In genomic region chr9:111551461-111552190, GRCm38 (mm10) we compare ENCODE assay signal across 8 mouse cellular contexts.
A peak's percentile ranks its signal among the peaks of the same experiment; 100 is the strongest.
DNase-seq lines count a peak whose midpoint lies in the region; ATAC-seq and TF ChIP-seq lines count a peak whose summit lies in the region.

No protein-coding gene starts in this region.

- peak; percentile 50; the same call in 1 of the 2 replicates for ATAC-seq in neutrophil, adult 5-6 weeks (ENCODE audit: extremely low read depth, insufficient number of reproducible peaks, low FRiP score, poor library complexity, severe bottlenecking)
- no peak for ATAC-seq in midbrain, embryonic 14.5 days (ENCODE audit: low FRiP score, low TSS enrichment)

- no peaks in the 10 kb centered on the region for H3K36me3 ChIP-seq in heart, adult 2 months (ENCODE audit: control insufficient read depth, insufficient read depth, low read length)
- no peaks in the 10 kb centered on the region for H3K36me3 ChIP-seq in spleen, adult 2 months (ENCODE audit: control insufficient read depth, insufficient read depth, low read length)
- H3K36me3 ChIP-seq in midbrain, embryonic 14.5 days (ENCODE audit: control insufficient read depth, insufficient read depth, low read length), result no peaks in the 10 kb centered on the region

- no peak overlapping the region for H3K4me2 ChIP-seq in midbrain, embryonic 14.5 days (ENCODE audit: low read length)

- no peak for DNase-seq in heart, adult 2 months
- no peak for DNase-seq in heart, postnatal 25 days (ENCODE audit: low spot score)
- peak in 1 of 2 experiments; percentile 18 for DNase-seq in spleen, adult 2 months (ENCODE audit: low read depth in 1 of 2, low spot score in 2 of 2)
- DNase-seq in spleen, adult 12 weeks (ENCODE audit: low spot score), result no peak
- no peak for DNase-seq in layer of hippocampus, adult 11-12 months (ENCODE audit: low spot score)
- no peak for DNase-seq in midbrain, embryonic 14.5 days

- peak; percentile 72 for TF ChIP-seq CTCF in heart, adult 2 months (IDR thresholded peaks at IDR 0.05)
- peak; percentile 60; the same call in 1 of the 2 replicates for TF ChIP-seq CTCF in spleen, adult 2 months (IDR thresholded peaks at IDR 0.05; ENCODE audit: extremely low read depth, insufficient read depth, insufficient read length, insufficient replicate concordance)
- peak; percentile 64 for TF ChIP-seq CTCF in cortical plate, adult 2 months (IDR thresholded peaks at IDR 0.05; ENCODE audit: extremely low read depth, insufficient read depth, low read length)

- H3K4me1 ChIP-seq in heart, adult 2 months (ENCODE audit: control insufficient read depth, insufficient read depth, low read length), result no peaks in the 10 kb centered on the region
- H3K4me1 ChIP-seq in spleen, adult 2 months (ENCODE audit: control insufficient read depth, insufficient read depth, insufficient read length), result no peaks in the 10 kb centered on the region
- H3K4me1 ChIP-seq in cortical plate, adult 2 months (ENCODE audit: control insufficient read depth, insufficient read depth, low read length), result no peaks in the 10 kb centered on the region
- no peaks in the 10 kb centered on the region for H3K4me1 ChIP-seq in midbrain, embryonic 14.5 days (ENCODE audit: control insufficient read depth, insufficient read depth, low read length)

- H3K9ac ChIP-seq in heart, adult 2 months (ENCODE audit: low read depth, low read length), result no peak overlapping the region
- H3K9ac ChIP-seq in midbrain, embryonic 14.5 days (replicated peaks; ENCODE audit: low read length), result no peak overlapping the region

- no peak overlapping the region for H3K4me3 ChIP-seq in heart, adult 2 months
- no peak overlapping the region for H3K4me3 ChIP-seq in spleen, adult 2 months (ENCODE audit: extremely low read depth, insufficient read depth, insufficient read length)
- H3K4me3 ChIP-seq in cortical plate, adult 2 months (ENCODE audit: insufficient read depth, low read length), result no peak overlapping the region
- H3K4me3 ChIP-seq in midbrain, embryonic 14.5 days (replicated peaks; ENCODE audit: low read depth, low read length), result no peak overlapping the region

- WGBS in heart, adult 2 months, result 63% methylated on average over 15 of the region's 15 CpGs
- WGBS in spleen, adult 2 months, result 60% methylated on average over 15 of the region's 15 CpGs
- 60% methylated on average over 15 of the region's 15 CpGs for WGBS in midbrain, embryonic 14.5 days

- no peaks in the 10 kb centered on the region for H3K27me3 ChIP-seq in heart, adult 2 months (ENCODE audit: control insufficient read depth, insufficient read depth, low read length)
- H3K27me3 ChIP-seq in spleen, adult 2 months (ENCODE audit: control insufficient read depth, insufficient read depth, low read length), result no peaks in the 10 kb centered on the region
- H3K27me3 ChIP-seq in midbrain, embryonic 14.5 days (ENCODE audit: control insufficient read depth, insufficient read depth, low read length), result no peaks in the 10 kb centered on the region

- no peaks in the 10 kb centered on the region for H3K79me2 ChIP-seq in heart, adult 2 months (replicated peaks; ENCODE audit: control insufficient read depth, insufficient read depth, low read length)

- no peak for TF ChIP-seq POLR2A in heart, adult 2 months (IDR thresholded peaks at IDR 0.05; ENCODE audit: insufficient read depth, low read depth, low read length)
- TF ChIP-seq POLR2A in spleen, adult 2 months (IDR thresholded peaks at IDR 0.05; ENCODE audit: low read depth, low read length), result no peak
- TF ChIP-seq POLR2A in cortical plate, adult 2 months (IDR thresholded peaks at IDR 0.05; ENCODE audit: extremely low read depth, insufficient read depth, low read length), result no peak

- H3K27ac ChIP-seq in heart, adult 2 months, result no peak overlapping the region
- no peak overlapping the region for H3K27ac ChIP-seq in spleen, adult 2 months (ENCODE audit: insufficient read depth, low read length)
- no peak overlapping the region for H3K27ac ChIP-seq in cortical plate, adult 2 months (ENCODE audit: insufficient read depth, low read length)
- H3K27ac ChIP-seq in midbrain, embryonic 14.5 days (replicated peaks; ENCODE audit: low read depth, low read length), result no peak overlapping the region

- H3K9me3 ChIP-seq in midbrain, embryonic 14.5 days (ENCODE audit: control insufficient read depth, low read length), result no peaks in the 10 kb centered on the region

- no peak for TF ChIP-seq EP300 in heart, adult 2 months (IDR thresholded peaks at IDR 0.05; ENCODE audit: insufficient read depth, low read depth, low read length)

- intact Hi-C loops in heart, adult 2 months (cut with DNase I), result no loop called here
- intact Hi-C loops in heart, postnatal 25 days (cut with DNase I), result loop anchor here (2.0 kb wide), 1 partner anchor 365 kb away; no protein-coding TSS in a partner anchor
